Mouse (Mus musculus): ENCODE measurements around the gene Gm9922. TPM values are rescaled to one million over a fixed set of nuclear protein-coding genes. Genes with fewer than 3 reads are reported as not detected.
A peak's percentile ranks its signal among the peaks of the same experiment; 100 is the strongest.

Gene Gm9922
- total RNA-seq (2017), result not detected in 2 replicates

GRCm38 (mm10) chr14:101729237-101729971 lies at the start of gene Gm9922, which contains the start of gene Lmo7:
TSS of gene Gm9922 (minus strand) at chr14:101729814.
TSS of gene Lmo7 (plus strand) at chr14:101729957.
- peak; percentile 60 to 66 for ATAC-seq (replicated peaks in 1 of 2; ENCODE audit: insufficient read depth in 1 of 2, low FRiP score in 2 of 2, low TSS enrichment in 1 of 2, low read depth in 1 of 2, poor library complexity in 2 of 2, severe bottlenecking in 2 of 2)

DNA sequence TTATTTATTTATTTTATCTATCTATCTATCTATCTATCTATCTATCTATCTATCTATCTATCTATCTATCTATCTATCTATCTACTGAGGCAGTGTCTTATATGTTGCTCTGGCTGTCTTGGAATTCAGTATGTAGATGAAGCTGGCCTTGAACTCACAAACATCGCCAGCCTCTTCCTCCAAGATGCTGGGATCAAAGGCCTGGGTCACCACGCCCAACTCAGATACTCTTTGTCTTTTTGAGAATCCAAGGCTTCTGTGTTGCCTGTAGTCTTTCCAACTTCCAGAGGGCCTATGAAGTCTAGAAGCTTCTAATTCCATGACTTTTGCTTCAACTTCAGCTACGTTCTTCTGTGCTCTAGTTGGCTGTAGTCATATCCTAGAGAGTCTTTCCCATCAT lies 48.8 kb upstream of the Gm9922 start:
- ATAC-seq (replicated peaks in 1 of 2; ENCODE audit: insufficient read depth in 1 of 2, low FRiP score in 2 of 2, low TSS enrichment in 1 of 2, low read depth in 1 of 2, poor library complexity in 2 of 2, severe bottlenecking in 2 of 2), result no peak

DNA sequence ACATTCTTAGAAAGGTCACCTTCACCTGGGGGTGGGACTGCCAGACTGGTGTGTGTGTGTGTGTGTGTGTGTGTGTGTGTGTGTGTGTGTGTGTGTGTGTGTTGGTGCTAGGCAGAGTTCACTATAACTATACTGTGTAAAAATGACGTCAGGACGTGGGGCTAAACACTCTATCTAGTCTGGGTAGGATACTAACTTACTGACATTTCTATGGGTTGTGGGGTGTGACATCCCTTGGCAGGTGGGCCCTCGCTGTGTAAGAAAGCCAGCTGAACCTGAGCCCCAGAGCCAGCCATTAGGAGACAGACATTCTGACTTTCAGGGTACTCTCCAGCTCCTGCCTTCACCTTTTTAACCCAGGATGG lies 47.5 kb upstream of the Gm9922 start:
- ATAC-seq (replicated peaks in 1 of 2; ENCODE audit: insufficient read depth in 1 of 2, low FRiP score in 2 of 2, low TSS enrichment in 1 of 2, low read depth in 1 of 2, poor library complexity in 2 of 2, severe bottlenecking in 2 of 2), result no peak

DNA sequence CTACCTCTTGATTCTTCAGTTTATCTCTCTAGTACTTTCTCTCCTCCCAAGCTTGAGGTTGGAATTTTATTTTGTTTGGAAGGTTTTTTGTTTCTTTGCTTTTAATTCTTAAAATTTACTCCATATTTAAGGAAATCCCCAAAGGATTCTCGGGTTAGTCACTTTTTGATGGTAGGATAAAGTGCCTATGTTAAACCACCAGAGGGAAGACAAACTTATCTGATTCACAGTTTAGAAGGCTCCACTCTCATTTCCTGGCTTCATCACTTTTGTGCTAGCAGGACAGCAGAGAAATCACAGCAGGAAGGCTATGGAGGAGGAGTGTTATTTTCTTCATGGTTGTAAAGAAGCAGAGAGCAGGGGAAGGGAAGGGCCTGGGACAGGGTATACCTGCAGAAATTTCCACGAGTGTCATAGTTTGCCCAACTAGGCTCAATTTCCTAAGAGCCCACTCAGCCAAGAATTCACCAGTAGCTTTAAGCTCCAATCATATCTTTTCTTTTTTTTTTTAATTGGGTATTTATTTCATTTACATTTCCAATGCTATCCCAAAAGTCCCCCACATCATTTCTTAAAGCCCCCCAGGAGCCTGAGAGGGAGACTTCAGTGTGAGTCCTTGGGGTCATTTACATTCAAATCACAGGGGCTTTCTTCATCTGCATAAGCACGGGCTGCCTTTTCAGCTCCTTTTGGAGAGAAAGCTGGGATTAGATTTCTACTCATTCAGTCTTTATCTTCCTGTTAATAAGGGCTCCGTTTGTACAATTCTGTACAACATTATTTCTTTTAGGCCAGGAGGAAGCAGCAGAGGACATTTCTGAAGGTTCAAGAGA lies 46.9 kb upstream of the Gm9922 start:
- ATAC-seq (replicated peaks in 1 of 2; ENCODE audit: insufficient read depth in 1 of 2, low FRiP score in 2 of 2, low TSS enrichment in 1 of 2, low read depth in 1 of 2, poor library complexity in 2 of 2, severe bottlenecking in 2 of 2), result no peak

DNA sequence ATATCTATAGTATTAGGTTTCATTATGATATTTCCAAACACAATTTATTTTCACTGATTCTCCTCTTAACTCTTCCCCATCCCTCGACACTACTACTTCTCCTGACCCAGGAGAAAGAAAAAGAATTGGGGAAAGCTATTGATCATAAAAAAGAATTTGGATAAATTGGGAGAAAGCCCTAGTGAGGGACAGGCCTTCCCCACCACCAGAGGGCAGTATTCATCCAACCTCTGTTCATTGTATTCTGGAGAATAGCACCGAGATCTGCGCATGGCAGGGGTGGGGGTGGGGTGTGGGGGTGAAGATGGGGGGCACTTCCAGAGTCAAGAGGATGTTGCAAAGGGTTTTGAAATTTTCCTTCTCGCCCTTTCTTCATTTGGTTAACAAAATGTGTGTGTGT lies 45.0 kb upstream of the Gm9922 start:
- ATAC-seq (replicated peaks in 1 of 2; ENCODE audit: insufficient read depth in 1 of 2, low FRiP score in 2 of 2, low TSS enrichment in 1 of 2, low read depth in 1 of 2, poor library complexity in 2 of 2, severe bottlenecking in 2 of 2), result no peak

GRCm38 (mm10) chr14:101771756-101772155 lies 42.1 kb upstream of the Gm9922 start:
- ATAC-seq (replicated peaks in 1 of 2; ENCODE audit: insufficient read depth in 1 of 2, low FRiP score in 2 of 2, low TSS enrichment in 1 of 2, low read depth in 1 of 2, poor library complexity in 2 of 2, severe bottlenecking in 2 of 2), result no peak

- no peak for ATAC-seq (replicated peaks in 1 of 2; ENCODE audit: insufficient read depth in 1 of 2, low FRiP score in 2 of 2, low TSS enrichment in 1 of 2, low read depth in 1 of 2, poor library complexity in 2 of 2, severe bottlenecking in 2 of 2)
These were observed 41.7 kb upstream of the Gm9922 start for GRCm38 (mm10) chr14:101771336-101771735.

GRCm38 (mm10) chr14:101763762-101764295 lies 34.2 kb upstream of the Gm9922 start:
- ATAC-seq (replicated peaks in 1 of 2; ENCODE audit: insufficient read depth in 1 of 2, low FRiP score in 2 of 2, low TSS enrichment in 1 of 2, low read depth in 1 of 2, poor library complexity in 2 of 2, severe bottlenecking in 2 of 2), result no peak

GRCm38 (mm10) chr14:101762267-101762666 lies 32.7 kb upstream of the Gm9922 start:
- peak; percentile 49 to 56; a peak in 1 of 4 replicates for ATAC-seq (replicated peaks in 1 of 2; ENCODE audit: insufficient read depth in 1 of 2, low FRiP score in 2 of 2, low TSS enrichment in 1 of 2, low read depth in 1 of 2, poor library complexity in 2 of 2, severe bottlenecking in 2 of 2)

DNA sequence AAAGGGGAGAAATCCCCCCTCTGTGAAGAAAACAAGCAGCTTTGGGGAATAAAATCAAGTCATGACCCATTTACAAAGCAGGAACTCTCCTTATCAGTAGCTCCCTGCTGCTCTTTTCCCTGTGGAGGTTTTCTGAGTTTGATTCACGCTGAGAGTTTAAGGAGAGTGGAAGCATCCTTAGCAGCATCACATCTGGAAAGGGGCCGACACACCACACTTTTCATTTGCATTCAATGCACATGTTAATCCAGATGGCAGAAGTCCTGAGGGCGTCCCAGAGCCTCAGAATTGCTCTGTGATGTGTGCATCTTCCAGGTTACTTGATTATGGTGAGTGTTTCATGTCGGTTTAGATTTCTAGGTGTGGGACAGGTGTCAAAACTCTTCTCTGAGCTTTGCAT lies 25.8 kb upstream of the Gm9922 start:
- ATAC-seq (replicated peaks in 1 of 2; ENCODE audit: insufficient read depth in 1 of 2, low FRiP score in 2 of 2, low TSS enrichment in 1 of 2, low read depth in 1 of 2, poor library complexity in 2 of 2, severe bottlenecking in 2 of 2), result no peak

DNA sequence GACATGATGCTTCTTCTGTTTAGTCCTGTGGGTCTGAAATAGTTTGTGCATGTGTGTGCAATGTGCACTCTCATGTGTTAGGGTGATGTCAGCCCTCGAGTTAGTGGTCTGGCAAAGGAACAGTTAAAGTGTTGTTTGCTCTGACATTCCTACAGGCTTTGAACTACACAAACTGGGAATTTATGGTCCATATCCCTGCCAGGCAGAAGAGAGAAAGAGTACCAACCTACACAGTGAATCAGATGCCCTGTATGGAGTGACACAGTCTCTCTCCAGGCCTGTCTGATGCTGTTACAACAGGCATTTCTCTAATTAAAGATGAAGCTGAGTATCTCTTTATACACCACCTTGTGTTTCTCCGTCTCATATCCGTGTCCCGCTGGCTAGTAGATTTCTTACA lies 21.3 kb upstream of the Gm9922 start:
- ATAC-seq (replicated peaks in 1 of 2; ENCODE audit: insufficient read depth in 1 of 2, low FRiP score in 2 of 2, low TSS enrichment in 1 of 2, low read depth in 1 of 2, poor library complexity in 2 of 2, severe bottlenecking in 2 of 2), result no peak

DNA sequence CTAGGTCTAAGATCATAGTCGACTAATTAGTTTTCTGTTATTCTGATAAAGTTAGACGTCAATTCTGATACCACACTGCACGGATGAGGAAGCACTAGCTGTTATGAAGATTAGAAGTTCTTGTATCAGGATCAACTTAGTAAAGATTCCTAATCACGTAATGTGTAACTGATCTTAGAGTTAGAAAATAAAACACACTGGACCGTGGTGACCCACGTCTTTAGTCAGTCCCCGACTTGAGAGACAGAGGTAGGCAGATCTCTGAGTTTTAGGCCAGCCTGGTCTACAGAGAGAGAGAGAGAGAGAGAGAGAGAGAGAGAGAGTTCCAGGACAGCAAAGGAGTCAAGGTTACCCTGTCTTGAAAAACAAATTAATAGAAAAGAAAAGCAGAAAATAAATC lies 18.8 kb upstream of the Gm9922 start:
- no peak for ATAC-seq (replicated peaks in 1 of 2; ENCODE audit: insufficient read depth in 1 of 2, low FRiP score in 2 of 2, low TSS enrichment in 1 of 2, low read depth in 1 of 2, poor library complexity in 2 of 2, severe bottlenecking in 2 of 2)

DNA sequence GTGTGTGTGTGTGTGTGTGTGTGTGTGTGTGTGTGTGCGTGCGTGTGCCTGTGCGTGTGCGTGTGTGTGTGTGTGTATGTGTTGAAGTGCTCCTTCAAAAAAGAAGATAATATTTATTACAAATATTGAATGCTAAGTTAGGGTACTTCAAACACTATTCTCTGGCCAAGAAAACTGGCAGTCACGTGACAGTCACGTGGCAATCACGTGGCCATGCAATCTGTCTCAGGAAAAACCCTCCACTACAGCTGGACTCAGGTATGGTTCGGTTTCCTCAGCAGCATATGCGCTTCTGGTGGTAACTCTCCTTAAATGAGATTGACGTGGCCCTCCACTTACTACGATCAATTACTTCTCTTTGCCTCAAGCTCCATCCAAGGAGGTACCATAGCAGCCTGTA lies 18.2 kb upstream of the Gm9922 start:
- ATAC-seq (replicated peaks in 1 of 2; ENCODE audit: insufficient read depth in 1 of 2, low FRiP score in 2 of 2, low TSS enrichment in 1 of 2, low read depth in 1 of 2, poor library complexity in 2 of 2, severe bottlenecking in 2 of 2), result no peak

- no peak for ATAC-seq (replicated peaks in 1 of 2; ENCODE audit: insufficient read depth in 1 of 2, low FRiP score in 2 of 2, low TSS enrichment in 1 of 2, low read depth in 1 of 2, poor library complexity in 2 of 2, severe bottlenecking in 2 of 2)
These were observed 17.0 kb upstream of the Gm9922 start for GRCm38 (mm10) chr14:101746635-101747034.

DNA sequence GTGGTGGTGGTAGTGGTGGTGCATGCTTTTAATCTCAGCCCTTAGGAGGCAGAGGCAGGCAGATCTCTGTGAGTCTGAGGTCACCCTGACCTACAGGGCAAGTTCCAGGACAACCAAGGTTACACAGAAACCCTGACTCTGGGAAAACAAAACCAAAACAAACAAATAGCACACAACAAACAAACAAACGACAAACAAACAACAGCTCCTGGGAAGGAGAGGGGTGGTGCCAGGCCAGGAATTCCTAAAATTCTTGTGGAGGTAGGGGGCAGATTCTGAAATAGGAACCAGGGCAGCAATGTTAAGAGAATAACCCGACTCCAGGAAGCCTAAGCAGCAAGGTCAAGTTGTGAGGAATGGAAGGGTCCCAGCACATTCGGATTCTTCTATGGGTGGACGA lies 7.9 kb upstream of the Gm9922 start:
- no peak for ATAC-seq (replicated peaks in 1 of 2; ENCODE audit: insufficient read depth in 1 of 2, low FRiP score in 2 of 2, low TSS enrichment in 1 of 2, low read depth in 1 of 2, poor library complexity in 2 of 2, severe bottlenecking in 2 of 2)

DNA sequence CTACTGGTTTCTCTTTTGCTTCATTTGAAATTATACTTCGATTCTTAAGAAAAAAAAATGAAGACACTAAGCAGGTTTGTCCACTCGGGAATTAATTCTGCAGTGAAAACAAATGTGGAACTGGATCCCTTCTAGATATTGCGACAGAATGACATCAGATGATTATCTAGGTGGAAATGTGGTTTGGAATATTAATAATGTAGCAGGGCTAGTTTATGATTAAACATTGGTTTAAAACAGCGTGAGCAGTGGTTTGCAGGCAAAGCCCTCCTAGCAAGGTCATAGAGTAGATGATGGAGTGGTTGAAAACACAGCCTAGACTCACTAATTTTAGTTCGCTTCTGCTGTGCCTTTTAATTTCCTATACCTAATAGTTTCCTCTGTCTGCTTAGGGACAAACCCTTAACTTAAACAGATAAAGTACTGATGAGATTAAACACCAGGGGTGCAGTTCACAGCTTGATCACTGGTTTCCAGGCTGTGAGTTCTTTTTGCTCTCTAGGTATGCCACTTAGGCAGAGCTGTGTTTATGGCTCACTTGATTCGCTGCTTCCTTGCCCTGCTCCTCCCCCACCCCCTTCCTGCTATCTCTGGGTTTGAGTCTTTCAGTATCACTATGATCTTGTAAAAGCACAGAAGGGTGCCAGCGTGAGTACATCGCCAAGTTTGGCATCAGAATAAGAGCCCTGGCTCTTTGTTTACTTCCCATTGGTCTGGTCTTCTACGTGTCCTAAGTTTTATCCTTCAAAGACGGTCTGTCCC lies 4.1 kb upstream of the Gm9922 start:
- no peak for ATAC-seq (replicated peaks in 1 of 2; ENCODE audit: insufficient read depth in 1 of 2, low FRiP score in 2 of 2, low TSS enrichment in 1 of 2, low read depth in 1 of 2, poor library complexity in 2 of 2, severe bottlenecking in 2 of 2)

GRCm38 (mm10) chr14:101729972-101730692 lies 518 bp upstream of the Gm9922 start:
- ATAC-seq (replicated peaks in 1 of 2; ENCODE audit: insufficient read depth in 1 of 2, low FRiP score in 2 of 2, low TSS enrichment in 1 of 2, low read depth in 1 of 2, poor library complexity in 2 of 2, severe bottlenecking in 2 of 2), result peak; percentile 19 to 48; a peak in 3 of 4 replicates
